Mouse (Mus musculus): Measurements from ENCODE around the gene Nop14. TPM values are rescaled to one million over a fixed set of nuclear protein-coding genes. Genes with fewer than 3 reads are reported as not detected.

Nop14 gene
- 22.3 TPM for polyA plus RNA-seq (2014; fragmentation: Illumina TruSeq; extraction: RNeasy Lipid Tissue Mini Kit (QIAGEN cat#74804); ENCODE audit: low read depth, low replicate concordance)

DNA sequence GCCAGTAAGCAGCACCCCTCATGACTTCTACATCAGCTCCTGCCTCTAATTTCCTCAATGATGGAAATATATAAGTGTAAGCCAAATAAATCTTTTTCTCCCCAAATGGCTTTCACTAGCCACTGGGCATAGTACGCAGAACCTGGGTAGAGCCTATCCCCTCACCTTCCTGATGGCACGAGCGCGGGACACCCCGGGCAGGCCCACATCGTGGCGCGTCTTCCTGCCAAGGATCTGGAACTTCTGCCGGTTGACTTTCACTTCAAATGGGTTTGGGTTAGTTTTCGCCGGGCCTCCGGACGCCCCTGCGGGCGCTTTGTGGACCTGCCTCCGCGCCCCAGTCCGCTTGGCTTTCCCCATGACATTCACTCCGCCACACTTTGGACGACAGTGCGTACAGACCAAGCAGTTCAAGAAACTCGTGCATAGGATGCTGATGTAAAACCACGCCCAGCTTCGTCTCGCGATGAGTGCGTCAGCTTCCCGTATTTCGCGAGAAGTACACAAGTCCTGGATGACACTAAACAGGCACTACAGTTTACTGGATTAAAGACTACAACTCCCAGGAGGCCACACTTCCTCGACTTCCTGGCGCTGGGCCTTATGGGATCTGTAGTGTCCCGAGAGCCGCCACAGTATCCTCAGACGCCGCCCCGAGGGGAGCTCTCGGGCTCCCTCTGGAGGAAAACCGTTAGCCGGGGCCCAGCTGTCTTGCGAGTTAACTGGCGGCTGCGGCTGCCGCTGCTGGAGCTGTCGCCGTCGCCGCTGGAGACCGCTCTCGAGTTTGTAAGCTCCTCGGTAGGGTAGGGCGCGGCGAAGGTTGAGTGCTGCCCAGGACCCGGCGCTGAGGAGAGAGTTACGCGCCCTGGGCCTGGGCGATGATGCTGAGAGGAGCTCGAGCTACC is at the start of gene Nop14, which contains the start of gene Grk4:
Gene Nop14, minus strand, starts transcription at position 463 of the 905 bp plus-strand sequence.
Gene Grk4, plus strand, starts transcription at position 694 of the 905 bp plus-strand sequence.

GRCm38 (mm10) chr5:34636481-34637287 is 23.3 kb downstream of the Nop14 start, which contains the start of gene Mfsd10:
TSS of gene Mfsd10 (minus strand) at chr5:34637212.

Other genes starting within 250 kb of the Nop14 start
- gene Tnip2, start 146.2 kb downstream of the Nop14 start, polyA plus RNA-seq (2014; fragmentation: Illumina TruSeq; extraction: RNeasy Lipid Tissue Mini Kit (QIAGEN cat#74804); ENCODE audit: low read depth, low replicate concordance) = 2.8 TPM
- 0.44 TPM for gene Sh3bp2, start 134.3 kb downstream of the Nop14 start, polyA plus RNA-seq (2014; fragmentation: Illumina TruSeq; extraction: RNeasy Lipid Tissue Mini Kit (QIAGEN cat#74804); ENCODE audit: low read depth, low replicate concordance)
- 81.5 TPM for gene Add1, start 86.5 kb downstream of the Nop14 start, polyA plus RNA-seq (2014; fragmentation: Illumina TruSeq; extraction: RNeasy Lipid Tissue Mini Kit (QIAGEN cat#74804); ENCODE audit: low read depth, low replicate concordance)
- not detected for gene Mfsd10, start 22.9 kb downstream of the Nop14 start, polyA plus RNA-seq (2014; fragmentation: Illumina TruSeq; extraction: RNeasy Lipid Tissue Mini Kit (QIAGEN cat#74804); ENCODE audit: low read depth, low replicate concordance)
- gene Grk4, start 231 bp upstream of the Nop14 start, polyA plus RNA-seq (2014; fragmentation: Illumina TruSeq; extraction: RNeasy Lipid Tissue Mini Kit (QIAGEN cat#74804); ENCODE audit: low read depth, low replicate concordance) = 10.6 TPM
- gene Htt, start 101.6 kb upstream of the Nop14 start, polyA plus RNA-seq (2014; fragmentation: Illumina TruSeq; extraction: RNeasy Lipid Tissue Mini Kit (QIAGEN cat#74804); ENCODE audit: low read depth, low replicate concordance) = 7.4 TPM
- not detected for gene Msantd1, start 247.9 kb upstream of the Nop14 start, polyA plus RNA-seq (2014; fragmentation: Illumina TruSeq; extraction: RNeasy Lipid Tissue Mini Kit (QIAGEN cat#74804); ENCODE audit: low read depth, low replicate concordance)

All from kidney, adult 10 weeks (tissue).